Mouse (Mus musculus): Measurements from ENCODE around the gene Cxcl10. TPM values are rescaled to one million over a fixed set of nuclear protein-coding genes. Genes with fewer than 3 reads are reported as not detected.

The Cxcl10 gene
- polyA plus RNA-seq (2015; fragmentation: Nextera tagmentation; extraction: Ambion mirVana) = 0.94 and 1.5 TPM in 2 replicates

DNA sequence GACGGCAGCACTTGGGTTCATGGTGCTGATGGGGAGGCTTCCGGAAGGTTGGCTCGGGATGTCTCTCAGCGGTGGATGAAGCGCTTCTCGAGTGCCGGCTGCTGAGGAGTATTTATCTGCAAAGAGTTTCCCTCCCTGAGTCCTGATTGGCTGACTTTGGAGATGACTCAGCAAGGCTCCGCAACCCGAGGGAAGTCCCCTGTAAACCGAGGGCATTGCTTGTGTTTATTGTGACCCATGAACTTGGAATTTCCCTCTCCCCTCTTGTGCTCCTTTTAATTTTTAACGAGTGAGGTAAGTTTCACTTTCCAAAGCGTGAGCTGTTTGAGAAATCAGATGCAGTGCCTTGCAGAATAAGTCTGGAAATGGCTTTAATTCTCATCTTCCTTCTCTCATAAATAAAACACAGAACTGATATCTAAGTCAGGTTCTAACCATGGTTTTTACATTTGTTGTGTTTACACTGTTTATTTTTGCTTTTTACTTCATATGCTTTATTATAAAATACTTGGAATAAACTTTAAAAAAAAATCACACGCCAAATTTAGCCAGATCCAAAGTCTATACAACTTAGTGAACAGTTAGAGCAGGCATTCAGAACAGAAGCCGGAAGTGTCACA is at the start of gene Cxcl10:
Cxcl10 (minus strand) TSS at position 96 of the 620 bp plus-strand sequence.
- Histone ChIP-seq H3K9me3 (no peaks in the 10 kb centered on the region), H3K4me2 (replicated peaks) (peak within 1 kb of the TSS; percentile 61), H3K4me1 (peaks cover 16% of the 10 kb centered on the region), H3K27me3 (peaks cover 9% of the 10 kb centered on the region), H3K9ac (no peak within 1 kb of the TSS), H3K4me3 (peak within 1 kb of the TSS; percentile 29), H3K36me3 (no peaks in the 10 kb centered on the region), H3K27ac (no peak within 1 kb of the TSS)
- ATAC-seq (ENCODE audit: low FRiP score, low read depth) = no peak
- 16% methylated on average over 14 of the region's 14 CpGs for WGBS

DNA sequence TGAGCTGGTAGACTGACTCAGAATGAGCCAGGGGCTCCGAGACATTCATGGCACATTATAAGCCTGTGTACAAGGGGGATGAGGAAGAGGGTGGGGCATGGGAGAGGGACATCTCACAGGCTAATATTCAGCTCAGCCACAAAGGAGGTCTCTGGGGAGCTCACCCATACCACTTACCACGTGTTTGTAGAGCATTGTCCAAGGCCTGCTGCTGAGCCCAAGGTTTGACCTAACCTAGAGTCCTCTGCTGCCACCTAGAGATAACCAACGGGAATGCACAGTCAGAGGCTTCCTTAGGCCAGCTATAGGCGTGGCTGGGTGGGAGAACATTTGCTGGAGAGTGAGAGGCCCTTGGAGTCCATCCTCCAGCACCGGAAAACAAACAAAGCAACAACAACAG is 49.5 kb upstream of the Cxcl10 start:
- Histone ChIP-seq H3K9me3 (no peaks in the 10 kb centered on the region), H3K27me3 (peaks cover 10% of the 10 kb centered on the region), H3K9ac (no peak overlapping the region), H3K4me1 (no peaks in the 10 kb centered on the region), H3K36me3 (no peaks in the 10 kb centered on the region), H3K4me3 (no peak overlapping the region), H3K4me2 (replicated peaks) (no peak overlapping the region), H3K27ac (no peak overlapping the region)
- ATAC-seq (ENCODE audit: low FRiP score, low read depth) = peak; percentile 86; the same call in 1 of the 2 replicates
- WGBS = 24% methylated on average over 5 of the region's 5 CpGs

DNA sequence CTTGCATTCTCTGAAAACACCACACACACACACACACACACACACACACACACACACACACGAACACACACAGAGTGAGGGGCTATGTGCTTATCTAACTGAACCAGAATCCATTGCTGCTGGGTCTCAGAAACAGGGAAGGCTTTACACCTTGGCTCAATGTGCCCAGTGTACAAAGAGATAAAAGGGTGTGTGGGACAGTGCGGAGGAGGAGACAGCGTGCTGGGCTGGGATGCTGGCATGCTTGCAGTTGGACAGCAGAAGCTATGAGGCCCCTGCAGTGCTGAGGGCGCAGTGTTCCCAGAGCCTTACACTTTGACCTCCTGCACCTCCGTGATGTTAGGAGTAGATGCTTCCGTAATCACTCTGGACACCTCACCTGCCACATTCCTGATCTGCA is 47.8 kb upstream of the Cxcl10 start:
- no peaks in the 10 kb centered on the region for H3K9me3 ChIP-seq
- H3K27me3 ChIP-seq = peaks cover 27% of the 10 kb centered on the region
- no peak overlapping the region for H3K27ac ChIP-seq

DNA sequence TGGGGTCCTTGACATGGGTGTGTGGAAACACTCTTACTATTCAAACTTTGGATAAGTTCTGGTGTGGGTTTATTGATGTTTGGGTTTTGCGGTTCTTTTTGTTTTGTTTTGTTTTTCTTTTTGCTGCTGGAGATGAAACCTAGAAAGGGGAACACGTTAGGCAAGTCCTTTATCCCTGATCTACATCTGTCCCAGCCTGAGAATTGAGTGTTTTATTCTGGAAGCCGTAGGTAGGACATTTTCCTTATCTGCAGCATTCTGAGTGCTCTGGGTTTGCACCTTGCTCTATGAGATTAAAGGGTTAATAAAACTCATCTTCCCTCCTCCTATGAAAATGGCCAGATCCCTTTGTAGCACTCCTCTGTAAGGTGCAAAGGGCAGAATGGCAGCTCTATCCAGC is 47.1 kb upstream of the Cxcl10 start:
- ATAC-seq (ENCODE audit: low FRiP score, low read depth) = no peak
- WGBS = 83% methylated on average over 3 of the region's 3 CpGs
- peaks cover 34% of the 10 kb centered on the region for H3K27me3 ChIP-seq
- H3K9ac ChIP-seq = no peak overlapping the region
- no peak overlapping the region for H3K4me3 ChIP-seq
- H3K36me3 ChIP-seq = no peaks in the 10 kb centered on the region
- H3K4me1 ChIP-seq = no peaks in the 10 kb centered on the region
- H3K9me3 ChIP-seq = no peaks in the 10 kb centered on the region
- H3K27ac ChIP-seq = no peak overlapping the region
- H3K4me2 ChIP-seq (replicated peaks) = no peak overlapping the region

More for the DNA sequence above, 47.8 kb upstream of the Cxcl10 start:
- H3K4me1 ChIP-seq = no peaks in the 10 kb centered on the region
- no peaks in the 10 kb centered on the region for H3K36me3 ChIP-seq
- H3K4me3 ChIP-seq = no peak overlapping the region
- H3K4me2 ChIP-seq (replicated peaks) = no peak overlapping the region
- ATAC-seq (ENCODE audit: low FRiP score, low read depth) = no peak
- H3K9ac ChIP-seq = no peak overlapping the region
- WGBS = 90% methylated on average over 6 of the region's 6 CpGs

DNA sequence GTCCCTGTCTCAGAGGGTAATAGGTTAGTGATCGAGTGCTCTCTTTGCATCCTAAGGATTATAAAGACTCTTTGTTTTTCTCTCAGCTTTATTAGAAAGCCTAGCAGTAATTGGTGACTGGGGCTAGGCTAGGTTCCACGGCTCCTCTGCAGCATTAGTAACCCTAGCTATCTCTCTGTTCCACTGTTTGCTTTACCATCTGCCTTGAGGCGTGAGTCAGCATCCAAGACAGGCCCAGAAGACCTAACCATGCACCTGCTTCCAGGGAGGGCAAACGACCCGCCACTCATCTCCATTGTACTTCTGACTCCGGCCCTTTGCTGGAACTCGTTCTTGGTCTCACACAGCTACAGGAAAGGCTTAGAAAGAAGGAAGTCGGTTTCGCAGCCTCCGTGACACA is 45.2 kb upstream of the Cxcl10 start:
- WGBS = 67% methylated on average over 10 of the region's 10 CpGs
- ATAC-seq (ENCODE audit: low FRiP score, low read depth) = no peak
- Histone ChIP-seq H3K4me3 (no peak overlapping the region), H3K9ac (no peak overlapping the region), H3K27ac (no peak overlapping the region), H3K27me3 (peaks cover 44% of the 10 kb centered on the region), H3K9me3 (no peaks in the 10 kb centered on the region), H3K4me2 (replicated peaks) (no peak overlapping the region), H3K4me1 (peaks cover 10% of the 10 kb centered on the region; the same call in 1 of the 2 replicates), H3K36me3 (no peaks in the 10 kb centered on the region)

DNA sequence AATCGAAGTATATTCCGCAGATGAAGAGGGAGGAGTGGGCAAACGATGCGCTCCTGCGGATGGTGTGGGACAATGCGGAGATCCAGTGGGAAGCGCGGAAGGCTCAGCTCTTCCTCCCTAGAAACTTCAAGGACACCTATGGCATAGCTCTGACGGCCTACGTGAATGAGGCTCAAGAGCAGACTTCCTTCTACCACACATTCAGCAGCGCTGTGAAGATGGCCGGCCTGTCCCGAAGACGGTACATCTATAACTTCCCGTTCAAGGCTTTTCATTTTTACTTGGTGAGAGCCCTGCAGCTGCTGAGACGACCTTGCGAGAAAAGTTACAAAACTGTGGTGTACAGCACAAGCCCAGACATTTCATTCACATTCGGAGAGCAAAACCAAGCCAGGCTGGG is 43.9 kb upstream of the Cxcl10 start:
- no peak overlapping the region for H3K9ac ChIP-seq
- peak overlapping the region; percentile 55 for H3K4me2 ChIP-seq (replicated peaks)
- no peaks in the 10 kb centered on the region for H3K36me3 ChIP-seq
- WGBS = 43% methylated on average over 18 of the region's 18 CpGs
- H3K27me3 ChIP-seq = peaks cover 44% of the 10 kb centered on the region
- H3K9me3 ChIP-seq = no peaks in the 10 kb centered on the region
- H3K4me3 ChIP-seq = peak overlapping the region; percentile 21
- no peak overlapping the region for H3K27ac ChIP-seq
- H3K4me1 ChIP-seq = peaks cover 12% of the 10 kb centered on the region; the same call in 1 of the 2 replicates
- ATAC-seq (ENCODE audit: low FRiP score, low read depth) = no peak

DNA sequence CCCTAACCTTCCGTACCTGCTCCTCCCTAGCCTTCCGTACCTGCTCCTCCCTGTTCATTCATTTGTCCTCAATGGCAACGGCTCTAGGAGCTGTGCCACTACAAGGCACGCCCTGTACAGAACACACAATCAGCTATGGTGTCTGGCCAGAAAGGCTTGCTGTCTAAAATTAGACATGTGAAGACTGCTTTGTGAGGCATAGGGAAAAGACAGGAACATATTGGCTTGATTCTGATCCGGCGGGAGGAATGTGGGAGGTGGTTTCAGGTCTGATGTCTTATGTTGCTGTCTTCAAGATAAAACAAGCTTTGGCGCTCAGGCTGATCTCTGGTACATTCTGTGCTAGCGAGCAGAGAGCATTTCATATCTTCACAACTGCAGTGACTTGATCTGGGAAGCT is 41.9 kb upstream of the Cxcl10 start:
- no peak for ATAC-seq (ENCODE audit: low FRiP score, low read depth)
- 81% methylated on average over 8 of the region's 8 CpGs for WGBS
- no peaks in the 10 kb centered on the region for H3K36me3 ChIP-seq
- no peak overlapping the region for H3K4me2 ChIP-seq (replicated peaks)
- no peak overlapping the region for H3K27ac ChIP-seq
- peaks cover 44% of the 10 kb centered on the region for H3K27me3 ChIP-seq
- H3K9ac ChIP-seq = no peak overlapping the region
- no peak overlapping the region for H3K4me3 ChIP-seq
- no peaks in the 10 kb centered on the region for H3K9me3 ChIP-seq
- peaks cover 12% of the 10 kb centered on the region; the same call in 1 of the 2 replicates for H3K4me1 ChIP-seq

DNA sequence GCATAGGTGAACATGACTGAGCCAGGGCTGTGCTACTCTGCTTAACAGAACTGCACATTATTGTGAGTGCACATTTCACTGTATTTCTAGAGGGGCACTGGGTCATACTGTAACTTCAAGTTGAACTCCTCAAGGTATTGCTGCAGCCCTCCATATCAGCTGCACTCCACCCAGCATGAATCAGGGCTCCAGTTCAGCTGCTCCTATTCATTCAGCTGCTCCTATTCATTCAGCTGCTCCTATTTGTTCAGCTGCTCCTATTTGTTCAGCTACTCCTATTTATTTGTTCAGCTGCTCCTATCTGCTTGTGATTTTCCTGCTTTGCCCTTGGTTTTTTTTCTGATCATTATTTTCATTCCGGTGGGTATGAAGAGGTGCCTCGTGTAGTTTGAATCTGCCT is 41.3 kb upstream of the Cxcl10 start:
- no peak for ATAC-seq (ENCODE audit: low FRiP score, low read depth)
- no peak overlapping the region for H3K27ac ChIP-seq
- peaks cover 12% of the 10 kb centered on the region; the same call in 1 of the 2 replicates for H3K4me1 ChIP-seq
- no peak overlapping the region for H3K4me3 ChIP-seq
- no peaks in the 10 kb centered on the region for H3K36me3 ChIP-seq
- H3K4me2 ChIP-seq (replicated peaks) = no peak overlapping the region
- H3K9ac ChIP-seq = no peak overlapping the region
- H3K27me3 ChIP-seq = peaks cover 44% of the 10 kb centered on the region
- WGBS = 85% methylated on average over 2 of the region's 2 CpGs
- no peaks in the 10 kb centered on the region for H3K9me3 ChIP-seq

DNA sequence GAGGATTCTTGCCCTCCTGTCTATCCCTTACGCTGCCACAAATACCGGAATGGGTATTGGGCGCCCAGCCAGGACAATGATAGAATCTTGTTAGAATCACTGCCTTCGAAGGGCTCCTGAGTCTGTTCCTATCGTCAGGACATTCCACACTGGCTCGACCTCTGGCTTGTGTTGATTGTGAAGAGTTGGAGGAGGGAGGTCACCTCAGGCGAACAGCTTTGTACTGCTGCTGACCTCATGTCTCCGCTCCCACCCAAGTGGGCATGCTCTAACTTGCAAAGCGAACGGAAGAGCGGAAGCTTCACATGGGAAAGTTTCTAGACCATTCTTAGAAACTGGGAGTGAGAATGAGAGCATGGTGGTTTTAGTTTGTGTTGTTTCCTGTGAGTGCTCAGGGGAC is 38.7 kb upstream of the Cxcl10 start:
- Histone ChIP-seq H3K27me3 (peaks cover 27% of the 10 kb centered on the region), H3K9ac (no peak overlapping the region), H3K4me1 (peaks cover 12% of the 10 kb centered on the region; the same call in 1 of the 2 replicates), H3K36me3 (no peaks in the 10 kb centered on the region), H3K27ac (no peak overlapping the region), H3K4me2 (replicated peaks) (no peak overlapping the region), H3K9me3 (no peaks in the 10 kb centered on the region), H3K4me3 (no peak overlapping the region)
- 75% methylated on average over 11 of the region's 11 CpGs for WGBS
- no peak for ATAC-seq (ENCODE audit: low FRiP score, low read depth)

DNA sequence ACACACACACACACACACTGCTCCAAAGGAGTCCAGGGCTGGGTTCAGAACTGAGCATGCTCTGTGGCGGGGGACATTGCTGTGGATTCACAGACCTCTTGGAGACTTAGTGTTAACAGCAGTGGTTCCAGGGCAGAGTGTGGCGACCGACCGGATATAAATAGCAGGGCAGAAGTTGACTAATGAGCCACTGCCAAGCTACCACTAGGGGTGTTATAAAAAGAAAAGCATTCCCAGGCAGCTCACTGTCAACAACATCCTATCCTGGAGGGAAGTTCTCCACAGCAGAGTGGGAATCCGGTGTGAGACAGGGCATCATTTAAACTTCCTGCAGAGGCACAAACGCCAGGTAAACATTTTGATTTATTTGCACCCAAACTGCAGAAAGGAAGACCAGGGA is 38.0 kb upstream of the Cxcl10 start:
- no peak overlapping the region for H3K4me2 ChIP-seq (replicated peaks)
- H3K27ac ChIP-seq = no peak overlapping the region
- WGBS = 25% methylated on average over 6 of the region's 6 CpGs
- peaks cover 19% of the 10 kb centered on the region for H3K27me3 ChIP-seq
- peaks cover 12% of the 10 kb centered on the region; the same call in 1 of the 2 replicates for H3K4me1 ChIP-seq
- H3K9me3 ChIP-seq = no peaks in the 10 kb centered on the region
- ATAC-seq (ENCODE audit: low FRiP score, low read depth) = no peak
- no peak overlapping the region for H3K4me3 ChIP-seq
- no peak overlapping the region for H3K9ac ChIP-seq
- H3K36me3 ChIP-seq = no peaks in the 10 kb centered on the region

DNA sequence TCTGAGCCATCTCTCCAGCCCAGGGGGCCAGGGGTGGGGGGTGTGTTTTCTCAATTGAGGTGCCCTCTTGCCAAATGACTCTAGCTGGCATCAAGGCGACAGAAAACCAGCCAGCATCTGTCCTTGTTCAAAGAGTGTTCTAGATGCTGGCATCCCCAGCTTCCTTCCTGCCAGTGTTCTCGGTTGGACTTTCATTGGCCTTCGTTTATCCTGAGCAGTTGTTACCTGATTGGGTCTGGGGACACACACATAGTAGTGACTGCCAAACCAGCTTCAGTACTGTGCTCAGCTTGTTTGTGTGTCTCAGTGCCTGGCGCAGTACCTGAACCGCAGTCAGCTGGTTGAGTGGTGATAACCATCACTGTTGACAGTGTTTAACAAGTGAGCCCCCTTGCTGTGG is 37.4 kb upstream of the Cxcl10 start:
- ATAC-seq (ENCODE audit: low FRiP score, low read depth) = no peak
- Histone ChIP-seq H3K27me3 (peaks cover 14% of the 10 kb centered on the region), H3K9ac (no peak overlapping the region), H3K9me3 (no peaks in the 10 kb centered on the region), H3K4me2 (replicated peaks) (no peak overlapping the region), H3K4me1 (peaks cover 12% of the 10 kb centered on the region; the same call in 1 of the 2 replicates), H3K36me3 (no peaks in the 10 kb centered on the region), H3K27ac (no peak overlapping the region), H3K4me3 (no peak overlapping the region)
- 84% methylated on average over 5 of the region's 5 CpGs for WGBS

DNA sequence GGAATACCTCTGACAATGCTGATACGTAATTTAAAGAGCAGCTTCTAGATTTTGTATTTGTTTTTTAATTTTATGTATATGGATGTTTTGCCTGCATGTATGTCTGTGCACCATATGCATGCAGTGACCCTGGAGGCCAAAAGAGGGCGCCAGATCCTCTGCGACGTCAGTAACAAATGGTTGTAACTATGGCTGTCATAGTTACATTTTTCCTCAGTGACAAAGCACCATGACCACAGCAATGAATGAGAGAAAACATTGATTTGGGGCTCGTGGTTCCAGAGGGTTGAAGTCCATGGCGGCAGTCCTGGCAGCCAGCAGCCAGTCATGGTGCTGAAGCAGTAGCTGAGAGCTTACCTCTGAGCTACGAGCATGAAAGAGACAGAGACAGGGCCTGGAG is 36.2 kb upstream of the Cxcl10 start:
- no peak for ATAC-seq (ENCODE audit: low FRiP score, low read depth)
- Histone ChIP-seq H3K36me3 (no peaks in the 10 kb centered on the region), H3K27ac (no peak overlapping the region), H3K4me1 (peaks cover 11% of the 10 kb centered on the region; the same call in 1 of the 2 replicates), H3K9ac (no peak overlapping the region), H3K4me2 (replicated peaks) (no peak overlapping the region), H3K27me3 (peaks cover 1% of the 10 kb centered on the region; the same call in 1 of the 2 replicates), H3K4me3 (no peak overlapping the region), H3K9me3 (no peaks in the 10 kb centered on the region)
- WGBS = 50% methylated on average over 7 of the region's 7 CpGs

DNA sequence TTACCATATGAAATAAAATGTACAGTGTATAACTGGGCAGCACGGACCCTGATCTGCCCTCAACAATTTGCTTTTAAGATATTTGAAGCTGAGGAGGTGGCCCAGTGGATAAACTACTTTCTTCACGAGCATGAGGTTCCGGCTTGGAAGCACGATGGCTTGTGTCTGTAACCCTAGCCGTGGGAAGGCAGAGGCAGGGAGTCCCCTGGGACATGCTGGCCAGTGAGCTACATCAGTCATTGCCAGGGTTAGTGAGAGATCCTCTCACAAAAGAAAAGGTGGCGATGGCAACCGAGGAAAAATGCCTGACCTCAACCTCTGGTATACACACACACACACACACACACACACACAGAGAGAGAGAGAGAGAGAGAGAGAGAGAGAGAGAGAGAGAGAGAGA is 35.1 kb upstream of the Cxcl10 start:
- Histone ChIP-seq H3K9me3 (no peaks in the 10 kb centered on the region), H3K4me3 (no peak overlapping the region), H3K36me3 (no peaks in the 10 kb centered on the region), H3K9ac (no peak overlapping the region), H3K27me3 (no peaks in the 10 kb centered on the region), H3K27ac (no peak overlapping the region), H3K4me1 (0 out of 2 replicates have a peak, but pooled peaks cover 2% of the 10 kb centered on the region), H3K4me2 (replicated peaks) (no peak overlapping the region)
- 61% methylated on average over 7 of the region's 7 CpGs for WGBS
- ATAC-seq (ENCODE audit: low FRiP score, low read depth) = no peak
